Mouse (Mus musculus): Measurements from ENCODE around the gene Capn9. TPM values are rescaled to one million over a fixed set of nuclear protein-coding genes. Genes with fewer than 3 reads are reported as not detected.

Capn9 gene
- not detected for polyA plus RNA-seq (2017; shearing (Covaris generic))

GRCm38 (mm10) chr8:124575811-124576210 lies at the start of gene Capn9:
Gene Capn9, plus strand, starts transcription at chr8:124576111.

GRCm38 (mm10) chr8:124569593-124569992 lies 6.3 kb upstream of the Capn9 start, which contains the start of gene Agt:
Gene Agt, minus strand, starts transcription at chr8:124569706.

GRCm38 (mm10) chr8:124663112-124663873 lies 87.4 kb downstream of the Capn9 start, which contains the start of gene 2310022B05Rik:
Gene 2310022B05Rik, minus strand, starts transcription at chr8:124663369.

Other genes with a start within 250 kb of the Capn9 start
- not detected for gene Pgbd5, start 136.5 kb upstream of the Capn9 start, polyA plus RNA-seq (2017; shearing (Covaris generic))
- gene Cog2, start 55.3 kb upstream of the Capn9 start, polyA plus RNA-seq (2017; shearing (Covaris generic)), result 77.9 TPM
- gene Agt, start 6.4 kb upstream of the Capn9 start, polyA plus RNA-seq (2017; shearing (Covaris generic)), result not detected
- 1.6 TPM for gene 2310022B05Rik, start 87.3 kb downstream of the Capn9 start, polyA plus RNA-seq (2017; shearing (Covaris generic))
- 39.2 TPM for gene Ttc13, start 145.9 kb downstream of the Capn9 start, polyA plus RNA-seq (2017; shearing (Covaris generic))
- 27.6 TPM for gene Arv1, start 146.0 kb downstream of the Capn9 start, polyA plus RNA-seq (2017; shearing (Covaris generic))
- 1.1 TPM for gene Fam89a, start 175.7 kb downstream of the Capn9 start, polyA plus RNA-seq (2017; shearing (Covaris generic))
- not detected for gene Trim67, start 217.0 kb downstream of the Capn9 start, polyA plus RNA-seq (2017; shearing (Covaris generic))

Data from inflammation-experienced regulatory T-cells, adult 16 weeks (primary cell).